Mouse (Mus musculus) CD4-positive, CD25-positive, alpha-beta regulatory T cell (primary cell): Measurements from ENCODE around the gene Kcnj14. TPM values are rescaled to one million over a fixed set of nuclear protein-coding genes. Genes with fewer than 3 reads are reported as not detected.

Experiments
- polyA plus RNA-seq: library from polyadenylated mRNA; unstranded; fragments of 100-300 nt; shearing (Covaris generic); gene quantifications from one replicate; pipeline ENCODE4 v1.2.1, GENCODE M21; 2017

Kcnj14 gene
- not detected for polyA plus RNA-seq

DNA sequence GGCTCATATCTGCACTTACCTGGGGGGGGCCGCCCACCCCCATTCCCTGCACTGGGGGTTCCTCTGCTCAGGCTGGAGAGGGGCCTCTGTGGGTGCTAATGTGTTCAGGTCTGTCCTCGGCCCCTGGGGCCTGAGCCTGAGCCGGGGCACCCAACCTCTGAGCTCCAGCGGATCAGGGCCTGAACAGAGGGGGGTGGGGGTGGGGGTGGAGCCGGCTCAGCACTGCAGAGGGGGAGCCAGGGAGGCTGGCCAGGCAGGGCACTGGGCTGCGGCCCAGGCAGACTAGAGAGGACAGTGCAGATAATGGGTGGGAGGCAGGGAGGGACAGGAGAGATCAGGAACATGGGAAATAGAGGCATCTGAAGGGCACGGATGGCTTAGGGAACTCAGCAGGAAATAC is at the start of gene Kcnj14:
Gene Kcnj14, minus strand, starts transcription at position 185 of the 400 bp plus-strand sequence.

DNA sequence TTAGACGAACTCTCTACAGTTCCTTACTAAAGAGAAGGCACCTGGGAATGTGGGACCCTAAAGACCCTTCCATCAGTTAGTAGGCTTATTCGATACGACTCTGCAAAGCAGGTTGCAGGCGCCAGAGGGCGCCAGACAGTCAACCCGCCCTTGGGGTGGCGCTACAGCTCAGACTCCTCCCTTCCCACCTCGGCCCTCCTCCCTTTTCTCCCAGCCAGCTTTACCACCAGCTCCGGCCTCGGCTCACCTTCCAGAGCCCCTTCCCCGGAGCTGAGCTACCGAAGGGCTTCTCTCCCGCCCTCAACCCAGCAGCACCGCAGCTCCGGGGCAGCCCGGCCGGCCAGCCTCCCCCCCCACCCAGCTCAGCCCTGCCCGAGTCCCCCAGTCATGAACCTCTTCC is 48.0 kb upstream of the Kcnj14 start, which contains the start of gene Kdelr1:
Gene Kdelr1, plus strand, starts transcription at position 149 of the 400 bp plus-strand sequence.

DNA sequence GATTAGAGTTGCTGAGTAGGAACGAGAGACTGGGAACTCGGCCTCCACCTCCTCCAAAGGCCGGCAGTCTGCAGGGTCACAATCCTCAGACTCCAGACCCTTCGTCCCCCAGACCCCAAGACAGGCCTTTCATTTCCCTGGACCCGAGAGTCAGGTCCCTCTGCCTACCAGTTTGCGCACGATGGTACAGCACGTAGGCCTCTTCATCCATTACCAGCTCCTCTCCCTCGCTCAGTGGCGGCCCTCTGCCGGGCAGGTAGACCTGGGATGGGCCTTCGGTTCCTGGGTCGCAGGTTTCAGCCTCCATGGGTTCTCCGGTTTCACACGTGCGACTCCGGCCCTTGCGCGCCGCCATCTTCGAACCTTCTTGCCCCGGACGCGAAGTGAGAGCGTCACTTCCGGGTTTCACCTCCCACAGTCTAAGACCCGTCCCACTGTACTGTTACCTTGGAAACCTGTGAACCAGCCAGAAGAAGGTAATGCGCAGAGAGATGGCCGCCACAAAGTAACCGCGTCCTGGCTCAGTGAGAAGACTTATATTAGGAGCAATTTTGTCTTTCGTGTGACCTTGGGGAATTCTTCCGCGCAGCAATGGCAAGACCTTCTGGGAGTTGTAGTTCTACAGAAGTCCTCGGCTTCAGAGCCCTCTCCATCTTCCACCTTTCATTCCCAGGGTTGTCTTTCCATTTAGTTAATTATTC is 6.0 kb upstream of the Kcnj14 start, which contains the start of gene Grwd1:
Gene Grwd1, minus strand, starts transcription at position 518 of the 701 bp plus-strand sequence.

DNA sequence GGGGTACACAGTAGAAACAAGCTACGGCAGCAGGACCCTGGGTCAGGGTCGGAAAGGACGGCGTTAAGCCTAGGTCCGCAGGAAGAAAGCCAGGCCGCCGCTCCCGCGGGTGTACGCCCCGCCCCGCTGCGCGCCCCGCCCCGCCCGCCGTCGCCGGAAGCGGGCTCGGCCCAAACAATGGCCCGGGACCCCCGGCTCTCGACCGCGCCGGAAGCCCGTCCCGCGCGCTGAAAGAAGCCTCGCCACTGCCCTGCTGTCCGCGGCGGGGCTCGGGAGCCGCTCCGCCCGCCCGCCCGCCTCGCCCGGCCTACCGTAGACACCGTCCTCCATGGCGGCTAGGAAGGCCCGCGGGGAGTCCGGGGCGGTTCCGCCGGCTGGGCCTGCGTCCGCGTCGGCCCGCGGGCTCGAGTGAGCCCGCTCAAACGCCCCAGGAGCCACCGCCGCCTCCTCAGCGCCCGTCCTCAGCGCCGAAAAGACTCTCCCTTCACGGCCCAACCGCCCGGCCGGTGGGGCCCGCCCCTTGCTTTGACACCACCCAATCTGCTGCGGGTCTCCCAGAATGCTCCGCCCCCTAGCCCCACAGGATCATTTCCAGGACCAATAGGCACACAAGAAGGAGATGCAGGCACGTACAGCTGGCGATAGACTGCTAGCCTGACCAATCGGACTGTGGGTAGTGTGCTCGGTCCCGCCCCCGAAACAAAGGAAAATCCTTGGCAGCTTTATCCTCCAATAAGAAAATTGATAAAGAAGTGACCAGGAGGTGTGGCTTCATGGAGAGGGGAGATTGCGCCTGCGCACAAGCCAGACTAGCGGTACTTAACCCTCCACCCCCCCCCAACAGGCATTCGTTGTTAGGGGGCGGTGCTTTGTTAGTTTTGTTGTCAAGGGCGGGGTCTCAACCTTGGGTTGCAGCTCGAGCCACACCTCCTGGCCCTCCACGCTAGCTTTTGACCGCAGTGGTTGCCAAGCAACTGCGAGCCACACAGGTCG is 10.5 kb downstream of the Kcnj14 start, which contains the start of gene Cyth2:
Gene Cyth2, minus strand, starts transcription at position 795 of the 993 bp plus-strand sequence.

DNA sequence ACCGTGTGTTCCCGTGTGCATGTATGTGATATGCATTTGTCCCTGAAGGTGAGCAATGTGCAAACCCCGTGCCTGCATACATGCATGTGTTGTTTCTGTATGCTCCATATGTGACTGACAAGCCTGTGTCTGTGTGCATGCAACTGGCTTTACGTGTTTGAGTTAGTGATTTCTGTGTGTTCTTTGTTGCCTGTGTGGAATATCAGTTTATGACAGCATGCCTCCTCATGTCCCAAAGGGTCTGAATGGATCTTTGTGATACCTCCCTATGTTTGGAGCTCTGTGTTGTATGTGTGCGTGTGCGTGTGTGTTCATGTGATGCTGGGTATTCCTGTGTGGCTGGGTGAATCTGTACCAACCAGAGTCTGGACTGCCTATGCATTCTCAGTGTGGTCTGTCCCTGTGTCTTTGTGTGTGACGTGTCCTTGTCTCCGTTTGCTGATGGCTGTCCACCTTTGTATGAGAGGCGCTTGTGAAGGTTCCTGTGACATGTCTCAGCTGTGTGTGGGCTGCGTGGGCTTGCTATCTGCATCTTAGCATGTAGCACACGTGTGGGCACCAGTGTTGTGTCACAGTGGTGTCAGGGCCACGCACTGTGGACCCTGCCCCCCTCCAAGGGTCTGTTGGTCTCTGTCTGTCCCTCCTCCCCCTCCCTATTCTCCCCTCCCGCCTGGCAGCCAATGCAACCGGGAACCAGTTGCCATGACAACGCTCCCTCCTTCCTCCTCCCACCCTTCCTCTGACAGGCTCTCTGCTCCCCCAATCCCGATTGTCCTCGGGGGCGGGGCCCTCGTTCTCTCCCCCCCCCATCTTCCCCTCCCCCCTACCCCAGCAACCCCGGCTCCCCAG is 39.8 kb downstream of the Kcnj14 start, which contains the start of gene Sult2b1:
Gene Sult2b1, minus strand, starts transcription at position 146 of the 849 bp plus-strand sequence.

DNA sequence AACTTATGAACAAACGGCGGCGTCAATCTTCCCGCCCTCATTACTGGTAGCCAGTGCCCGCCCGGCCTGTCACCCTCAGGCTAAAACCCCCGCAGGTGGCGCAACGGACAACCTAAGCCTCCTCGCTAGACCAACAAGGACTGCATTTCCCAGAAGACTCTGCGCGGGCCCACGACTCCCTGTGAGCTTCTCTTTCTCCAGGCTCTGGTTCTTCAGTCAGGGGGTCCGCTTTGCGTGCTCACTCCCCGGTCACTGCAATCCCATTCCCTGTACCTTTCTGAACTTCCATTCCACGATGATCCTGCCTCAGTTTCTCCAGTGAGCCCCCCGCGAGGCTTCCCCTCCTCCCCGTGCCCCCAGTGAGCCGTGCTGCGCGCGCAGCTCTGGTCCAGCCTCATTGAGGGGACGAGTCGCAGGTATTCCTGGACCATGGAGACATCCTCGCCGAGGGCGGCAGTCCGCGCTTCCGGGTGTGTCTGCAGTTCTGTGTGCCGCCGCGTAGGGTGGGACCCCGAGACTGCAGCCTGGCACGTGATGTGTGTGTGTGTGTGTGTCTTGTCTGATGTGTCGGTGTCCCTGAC is 41.0 kb downstream of the Kcnj14 start, which contains the start of gene Lmtk3:
Gene Lmtk3, plus strand, starts transcription at position 228 of the 581 bp plus-strand sequence.

Other genes starting within 250 kb of the Kcnj14 start
- not detected for gene Fgf21, start 209.3 kb downstream of the Kcnj14 start, polyA plus RNA-seq
- gene Fut1, start 207.5 kb downstream of the Kcnj14 start, polyA plus RNA-seq = not detected
- gene Izumo1, start 203.0 kb downstream of the Kcnj14 start, polyA plus RNA-seq = 0.14 TPM
- 6.5 TPM for gene Rasip1, start 197.3 kb downstream of the Kcnj14 start, polyA plus RNA-seq
- gene Mamstr, start 184.8 kb downstream of the Kcnj14 start, polyA plus RNA-seq = 1.7 TPM
- 0.12 TPM for gene Fut2, start 158.4 kb downstream of the Kcnj14 start, polyA plus RNA-seq
- gene Ntn5, start 140.8 kb downstream of the Kcnj14 start, polyA plus RNA-seq = 0.32 TPM
- 0.35 TPM for gene Sec1, start 130.4 kb downstream of the Kcnj14 start, polyA plus RNA-seq
- gene Car11, start 124.9 kb downstream of the Kcnj14 start, polyA plus RNA-seq = 8.4 TPM
- gene Dbp, start 119.7 kb downstream of the Kcnj14 start, polyA plus RNA-seq = 53.0 TPM
- gene Rpl18, start 109.3 kb downstream of the Kcnj14 start, polyA plus RNA-seq = 1,454 TPM
- 36.3 TPM for gene Sphk2, start 106.8 kb downstream of the Kcnj14 start, polyA plus RNA-seq
- gene Fam83e, start 103.6 kb downstream of the Kcnj14 start, polyA plus RNA-seq = 0.43 TPM
- gene Spaca4, start 99.0 kb downstream of the Kcnj14 start, polyA plus RNA-seq = not detected
- 0.04 TPM for gene Lmtk3, start 41.0 kb downstream of the Kcnj14 start, polyA plus RNA-seq
- 3.0 TPM for gene Sult2b1, start 40.1 kb downstream of the Kcnj14 start, polyA plus RNA-seq
- gene Cyth2, start 10.2 kb downstream of the Kcnj14 start, polyA plus RNA-seq = 87.9 TPM
- gene Grwd1, start 6.2 kb upstream of the Kcnj14 start, polyA plus RNA-seq = 37.3 TPM
- 90.8 TPM for gene Kdelr1, start 48.0 kb upstream of the Kcnj14 start, polyA plus RNA-seq
- gene Grin2d, start 53.6 kb upstream of the Kcnj14 start, polyA plus RNA-seq = 1.2 TPM
- gene Syngr4, start 71.9 kb upstream of the Kcnj14 start, polyA plus RNA-seq = not detected
- 9.6 TPM for gene Tmem143, start 72.2 kb upstream of the Kcnj14 start, polyA plus RNA-seq
- 699 TPM for gene Emp3, start 96.6 kb upstream of the Kcnj14 start, polyA plus RNA-seq
- 2.2 TPM for gene Ccdc114, start 99.3 kb upstream of the Kcnj14 start, polyA plus RNA-seq
- gene Abcc6, start 205.5 kb upstream of the Kcnj14 start, polyA plus RNA-seq = not detected
- 40.4 TPM for gene Nomo1, start 208.9 kb upstream of the Kcnj14 start, polyA plus RNA-seq